Mouse (Mus musculus) liver, embryonic 16.5 days (tissue): Measurements from ENCODE around the gene Gak. TPM values are rescaled to one million over a fixed set of nuclear protein-coding genes. Genes with fewer than 3 reads are reported as not detected.
A peak's percentile ranks its signal among the peaks of the same experiment; 100 is the strongest.

ENCODE experiments used
- ATAC-seq: fragments of 200-750 bp; cut with Nextera tagmentation; 2 replicates; pipeline ENCODE4 v1.8.0; 2017; ENCODE audit warnings: low read depth, mild to moderate bottlenecking, moderate number of reproducible peaks, moderate library complexity
- H3K27ac ChIP-seq: fragments of 300-500 bp; sonication (generic); 2 replicates; pipeline ENCODE4 v1.5.1; 2014; ENCODE audit warnings: mild to moderate bottlenecking, low read length
- H3K27me3 ChIP-seq: fragments of 300-500 bp; sonication (generic); 2 replicates; pipeline ENCODE4 v1.6.1; 2014; ENCODE audit warnings: low read depth, low read length, mixed read lengths; ENCODE audit not compliant: control insufficient read depth, insufficient read depth
- H3K36me3 ChIP-seq: fragments of 300-500 bp; sonication (generic); 2 replicates; pipeline ENCODE4 v1.6.1; 2014; ENCODE audit warnings: mild to moderate bottlenecking; ENCODE audit not compliant: control insufficient read depth, insufficient read depth
- H3K4me1 ChIP-seq: fragments of 300-500 bp; sonication (generic); 2 replicates; pipeline ENCODE4 v1.6.1; 2014; ENCODE audit warnings: low read depth, low read length, mixed read lengths; ENCODE audit not compliant: control insufficient read depth
- H3K4me2 ChIP-seq: fragments of 300-500 bp; sonication (generic); 2 replicates; pipeline ENCODE4 v1.6.1; 2014; ENCODE audit warnings: low read depth, low read length, mixed read lengths
- H3K4me3 ChIP-seq: fragments of 300-500 bp; sonication (generic); 2 replicates; pipeline ENCODE4 v1.5.1; 2014; ENCODE audit warnings: low read depth, mild to moderate bottlenecking, low read length
- H3K9ac ChIP-seq: fragments of 300-500 bp; sonication (generic); 2 replicates; pipeline ENCODE4 v1.6.1; 2014; ENCODE audit warnings: low read depth, low read length
- H3K9me3 ChIP-seq: fragments of 300-500 bp; sonication (generic); replicated peaks from 2 replicates; pipeline ENCODE4 v1.6.1; 2016; ENCODE audit warnings: low read length; ENCODE audit not compliant: control insufficient read depth
- WGBS: fragments of 180-500 bp; shearing (Covaris S2); extraction: QIAGEN DNeasy Blood & Tissue Kit; methylation state at CpG from one replicate; pipeline ENCODE4 v1.1.7; 2014; ENCODE audit not compliant: insufficient replicate concordance; 5-methylcytosine and 5-hydroxymethylcytosine counted together
- polyA plus RNA-seq: library from polyadenylated mRNA; unstranded; fragments of >200 nt; fragmentation: Nextera tagmentation; extraction: Ambion mirVana; gene quantifications from 2 replicates; pipeline ENCODE4 v1.2.1, GENCODE M21; 2015

Gene Gak
- 27.2 and 27.5 TPM in 2 replicates for polyA plus RNA-seq

DNA sequence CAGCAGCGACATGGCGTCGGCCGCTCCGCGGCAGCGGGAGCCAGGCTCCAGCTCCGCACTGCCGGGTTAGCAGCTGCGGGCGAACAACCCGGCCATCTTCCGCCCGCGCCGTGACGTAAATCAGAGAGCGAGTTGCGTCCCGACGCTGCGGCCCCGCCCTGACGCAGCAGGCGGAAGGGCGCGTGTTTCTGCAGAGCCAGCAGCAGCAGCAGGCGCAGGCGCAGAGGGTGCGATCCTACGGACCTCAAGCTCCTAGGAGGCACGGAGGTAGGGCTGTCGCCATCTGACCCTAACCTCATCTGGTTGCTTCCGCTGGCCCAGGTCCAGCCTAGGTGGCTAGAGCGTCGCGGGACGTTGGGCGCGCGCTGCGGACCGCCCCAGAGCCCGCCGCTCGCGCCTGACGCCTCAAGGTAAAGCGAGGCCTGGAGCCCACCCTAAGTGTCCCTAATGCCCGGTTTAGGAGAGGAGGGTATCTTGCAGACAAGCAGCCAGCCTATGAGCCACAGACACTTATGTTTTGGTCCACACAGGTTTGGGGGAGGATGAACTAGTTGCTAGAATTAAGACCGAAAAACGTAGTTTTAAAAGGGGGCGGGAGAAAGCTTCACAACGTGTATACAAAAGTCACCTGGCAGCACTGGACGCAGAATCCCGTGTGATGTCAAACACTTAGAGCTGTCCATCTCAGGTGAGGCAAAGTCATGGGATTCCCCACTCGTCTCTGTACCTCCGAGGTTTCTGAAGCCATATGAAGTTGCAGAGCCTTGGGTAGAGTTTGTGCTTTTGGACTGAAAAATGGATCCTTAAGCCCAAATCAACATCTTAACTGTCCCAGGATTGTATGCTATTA, at the start of gene Gak, which contains the start of gene Tmem175:
Gene Gak, minus strand, starts transcription at position 122 of the 850 bp plus-strand sequence.
Gene Tmem175, plus strand, starts transcription at position 137 of the 850 bp plus-strand sequence.
- peak within 1 kb of the TSS; percentile 98 for H3K4me3 ChIP-seq
- no peaks in the 10 kb centered on the region for H3K9me3 ChIP-seq
- peak within 1 kb of the TSS; percentile 95 for H3K9ac ChIP-seq
- H3K27me3 ChIP-seq, result no peaks in the 10 kb centered on the region
- peak within 1 kb of the TSS; percentile 95 for H3K4me2 ChIP-seq
- H3K36me3 ChIP-seq, result no peaks in the 10 kb centered on the region
- peak; percentile 96 for ATAC-seq
- H3K4me1 ChIP-seq, result peaks cover 34% of the 10 kb centered on the region
- H3K27ac ChIP-seq, result peak within 1 kb of the TSS; percentile 90
- WGBS, result under 1% methylated on average over 58 of the region's 58 CpGs

DNA sequence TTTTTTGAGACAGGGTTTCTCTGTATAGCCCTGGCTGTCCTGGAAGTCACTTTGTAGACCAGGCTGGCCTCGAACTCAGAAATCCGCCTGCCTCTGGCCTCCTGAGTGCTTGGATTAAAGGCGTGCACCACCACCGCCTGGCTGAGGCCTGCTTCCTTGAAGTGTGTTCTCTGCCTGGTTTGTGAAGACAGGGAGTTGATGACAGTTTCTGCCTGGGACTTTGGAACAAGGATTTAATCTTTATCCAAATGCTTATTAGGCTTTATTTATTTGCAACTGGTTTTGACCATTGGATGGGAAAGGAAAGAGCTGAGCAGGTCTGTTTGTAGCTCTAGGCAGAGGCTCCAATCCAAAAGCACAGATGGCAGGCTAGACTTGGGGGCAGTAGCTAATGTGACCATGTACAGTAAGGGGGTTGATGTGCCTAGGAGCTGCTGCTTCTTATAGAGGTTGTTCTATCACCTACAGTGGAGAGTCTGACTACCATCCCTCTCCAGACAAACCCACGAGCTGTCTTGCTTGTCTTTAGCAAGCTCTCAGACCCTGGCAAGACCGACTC, 48.8 kb upstream of the Gak start:
- H3K9me3 ChIP-seq, result no peaks in the 10 kb centered on the region
- H3K4me2 ChIP-seq, result no peak overlapping the region
- no peaks in the 10 kb centered on the region for H3K27me3 ChIP-seq
- no peaks in the 10 kb centered on the region for H3K36me3 ChIP-seq
- no peak overlapping the region for H3K4me3 ChIP-seq
- peaks cover 41% of the 10 kb centered on the region for H3K4me1 ChIP-seq
- 73% methylated on average over 6 of the region's 6 CpGs for WGBS
- no peak for ATAC-seq
- H3K9ac ChIP-seq, result no peak overlapping the region
- no peak overlapping the region; the same call in 1 of the 2 replicates for H3K27ac ChIP-seq

DNA sequence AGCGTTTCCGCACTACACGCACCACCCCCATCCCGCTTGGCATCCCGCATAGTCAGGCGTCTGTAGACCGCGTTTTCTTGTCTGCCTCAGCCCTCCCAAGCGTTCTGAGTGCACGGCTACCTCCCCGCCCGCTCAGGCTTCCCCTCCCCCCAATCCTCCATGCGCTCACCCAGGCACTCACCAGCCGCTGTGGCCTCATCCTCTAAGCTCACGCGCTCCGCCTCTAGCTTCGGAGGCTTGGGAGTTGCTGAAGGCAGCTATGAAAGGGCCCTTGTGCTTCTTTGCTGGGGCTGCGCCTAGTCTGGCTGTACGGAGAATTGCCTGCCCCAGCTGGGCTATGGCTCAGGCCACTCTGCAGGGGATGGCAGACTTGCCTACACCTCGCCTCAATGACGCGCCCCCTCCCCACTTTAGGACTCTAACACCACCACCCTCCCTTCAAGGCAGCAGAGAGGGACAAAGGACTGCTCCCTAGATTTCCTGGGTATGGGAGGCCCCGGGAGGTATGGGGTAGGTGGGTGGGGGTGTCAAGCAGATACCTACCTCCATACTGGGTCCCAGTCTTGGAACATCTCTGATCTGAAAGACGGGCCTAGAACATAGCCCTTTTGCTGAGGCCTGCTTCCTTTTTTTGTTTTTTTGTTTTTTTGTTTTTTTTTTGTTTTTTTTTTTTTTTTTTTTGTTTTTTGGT, 48.2 kb upstream of the Gak start:
- Histone ChIP-seq H3K9ac (peak overlapping the region; percentile 53), H3K4me1 (peaks cover 46% of the 10 kb centered on the region), H3K27me3 (no peaks in the 10 kb centered on the region), H3K4me2 (peak overlapping the region; percentile 64), H3K27ac (peak overlapping the region; percentile 94), H3K9me3 (no peaks in the 10 kb centered on the region), H3K36me3 (no peaks in the 10 kb centered on the region), H3K4me3 (peak overlapping the region; percentile 47)
- 8% methylated on average over 25 of the region's 25 CpGs for WGBS
- ATAC-seq, result peak; percentile 35

DNA sequence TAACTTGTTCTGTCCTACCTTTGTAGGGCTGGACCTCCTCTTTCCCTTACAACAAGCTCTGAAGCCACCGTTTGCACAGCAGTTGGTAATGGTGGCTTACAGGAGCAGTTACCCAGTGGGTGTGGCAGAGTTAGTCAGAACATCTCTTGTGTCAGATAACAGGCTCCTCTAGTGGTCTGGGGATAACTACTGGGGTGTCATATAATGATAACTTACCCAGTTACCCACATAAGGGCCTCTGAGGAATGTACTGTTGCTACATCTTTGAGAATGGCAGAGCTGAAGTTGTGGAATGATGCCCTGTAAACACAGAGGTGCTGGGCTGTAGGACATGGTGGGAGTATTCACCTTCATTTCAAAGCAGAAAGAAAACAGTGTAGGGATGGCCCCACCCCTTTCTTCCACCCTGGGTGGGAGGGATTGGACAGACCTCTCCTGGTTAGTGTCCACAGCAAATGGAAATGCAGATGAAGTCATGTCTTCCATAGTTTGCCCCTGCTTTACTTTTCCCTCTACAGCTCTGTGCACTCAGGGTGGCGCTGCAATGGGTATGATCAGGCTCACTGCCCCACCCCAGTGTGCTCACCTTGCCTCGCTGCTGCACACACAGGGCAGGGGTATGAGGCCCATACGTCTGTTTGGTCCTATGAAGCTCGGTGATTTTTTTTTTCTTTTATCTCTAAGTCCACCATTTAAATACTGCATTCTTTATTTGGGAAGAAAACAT, 47.4 kb upstream of the Gak start:
- peak overlapping the region; percentile 53 for H3K9ac ChIP-seq
- peak overlapping the region; percentile 94 for H3K27ac ChIP-seq
- peaks cover 51% of the 10 kb centered on the region for H3K4me1 ChIP-seq
- H3K27me3 ChIP-seq, result no peaks in the 10 kb centered on the region
- WGBS, result 13% methylated on average over 5 of the region's 5 CpGs
- peak overlapping the region; percentile 64 for H3K4me2 ChIP-seq
- H3K36me3 ChIP-seq, result peaks cover 5% of the 10 kb centered on the region
- no peaks in the 10 kb centered on the region for H3K9me3 ChIP-seq
- H3K4me3 ChIP-seq, result peak overlapping the region; percentile 47
- ATAC-seq, result peak; percentile 72

DNA sequence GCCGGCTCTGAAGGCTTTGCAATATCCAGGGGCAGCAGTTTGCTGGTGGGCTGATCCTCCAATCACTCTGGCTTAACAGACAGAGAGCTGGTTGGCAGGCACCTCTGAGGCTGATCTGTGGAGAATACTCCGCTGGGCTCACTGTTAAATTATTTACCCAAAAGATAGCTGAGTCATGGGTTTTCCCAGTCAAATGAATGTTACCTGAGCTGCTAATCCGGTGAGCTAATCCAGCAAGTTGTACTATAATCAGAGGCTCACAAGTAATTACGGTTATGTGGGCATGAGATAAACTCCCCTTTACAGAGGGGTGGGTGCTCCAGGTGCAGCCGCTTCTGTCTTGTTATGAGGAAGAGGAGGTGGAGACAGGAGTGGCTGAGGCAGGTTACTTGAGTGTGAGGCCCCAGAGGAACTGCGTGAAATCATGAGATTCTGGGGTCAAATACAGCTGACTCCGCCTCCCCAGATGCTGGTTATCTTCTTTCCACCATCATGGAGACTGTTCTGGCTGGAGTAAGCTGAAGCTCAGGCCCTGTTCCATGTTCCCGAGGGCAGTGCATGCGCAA, 45.8 kb upstream of the Gak start, which contains the start of gene Slc26a1:
Gene Slc26a1, minus strand, starts transcription at position 319 of the 566 bp plus-strand sequence.
- 24% methylated on average over 9 of the region's 9 CpGs for WGBS
- peak within 1 kb of the TSS; percentile 56 for H3K4me3 ChIP-seq
- peak within 1 kb of the TSS; percentile 94 for H3K27ac ChIP-seq
- peak; percentile 46 for ATAC-seq
- H3K4me1 ChIP-seq, result peaks cover 56% of the 10 kb centered on the region
- H3K4me2 ChIP-seq, result peak within 1 kb of the TSS; percentile 64
- H3K9ac ChIP-seq, result peak within 1 kb of the TSS; percentile 68
- no peaks in the 10 kb centered on the region for H3K9me3 ChIP-seq
- H3K36me3 ChIP-seq, result peaks cover 15% of the 10 kb centered on the region
- H3K27me3 ChIP-seq, result no peaks in the 10 kb centered on the region

DNA sequence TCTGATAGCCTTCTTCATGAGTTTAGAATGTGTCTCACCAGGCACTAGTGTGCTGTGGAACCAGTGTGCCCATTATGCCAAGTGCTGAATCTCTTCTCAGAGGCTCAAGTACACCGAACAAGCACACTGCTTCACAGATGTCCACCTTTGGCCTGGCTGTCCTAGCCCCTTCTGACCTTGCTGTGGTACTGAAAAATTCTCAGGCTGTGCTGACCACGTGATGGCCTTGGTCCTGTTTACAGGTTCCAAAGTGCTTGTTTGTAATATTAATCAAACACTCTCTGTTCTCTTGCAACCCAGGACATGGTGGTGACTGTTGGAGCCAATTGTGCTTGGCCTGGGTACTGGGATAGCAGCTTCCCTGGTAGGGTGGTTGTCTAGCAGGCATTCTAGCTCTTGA, 45.1 kb upstream of the Gak start:
- 49% methylated on average over 2 of the region's 2 CpGs for WGBS
- Histone ChIP-seq H3K27me3 (no peaks in the 10 kb centered on the region), H3K27ac (peak overlapping the region; percentile 94), H3K4me1 (peaks cover 63% of the 10 kb centered on the region), H3K9me3 (no peaks in the 10 kb centered on the region), H3K4me2 (peak overlapping the region; percentile 64), H3K36me3 (peaks cover 15% of the 10 kb centered on the region), H3K4me3 (peak overlapping the region; percentile 56), H3K9ac (peak overlapping the region; percentile 68)
- peak; percentile 49 for ATAC-seq

DNA sequence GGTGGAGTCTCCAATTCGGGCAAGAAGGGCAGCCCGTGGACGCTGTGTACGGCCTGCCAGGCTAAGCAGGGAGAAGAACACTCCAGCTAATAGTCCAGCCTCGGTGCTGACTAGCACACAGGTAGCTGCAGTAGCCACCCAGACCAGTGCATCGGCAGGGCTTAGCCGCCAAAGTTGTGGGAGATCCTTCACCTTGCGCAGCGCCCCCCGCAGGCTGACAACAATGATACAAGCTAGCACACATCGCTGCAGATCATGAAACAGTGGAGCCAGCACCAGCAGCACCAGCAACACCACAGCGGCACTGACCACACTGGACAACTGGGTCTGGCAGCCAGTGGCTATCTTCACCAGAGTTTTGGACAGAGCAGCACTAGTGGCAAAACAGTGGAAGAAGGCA, 42.2 kb upstream of the Gak start:
- ATAC-seq, result no peak
- no peaks in the 10 kb centered on the region for H3K27me3 ChIP-seq
- H3K4me2 ChIP-seq, result no peak overlapping the region
- peaks cover 56% of the 10 kb centered on the region for H3K4me1 ChIP-seq
- no peaks in the 10 kb centered on the region for H3K9me3 ChIP-seq
- 89% methylated on average over 12 of the region's 12 CpGs for WGBS
- H3K36me3 ChIP-seq, result peaks cover 15% of the 10 kb centered on the region
- no peak overlapping the region for H3K4me3 ChIP-seq
- H3K27ac ChIP-seq, result no peak overlapping the region
- no peak overlapping the region for H3K9ac ChIP-seq

DNA sequence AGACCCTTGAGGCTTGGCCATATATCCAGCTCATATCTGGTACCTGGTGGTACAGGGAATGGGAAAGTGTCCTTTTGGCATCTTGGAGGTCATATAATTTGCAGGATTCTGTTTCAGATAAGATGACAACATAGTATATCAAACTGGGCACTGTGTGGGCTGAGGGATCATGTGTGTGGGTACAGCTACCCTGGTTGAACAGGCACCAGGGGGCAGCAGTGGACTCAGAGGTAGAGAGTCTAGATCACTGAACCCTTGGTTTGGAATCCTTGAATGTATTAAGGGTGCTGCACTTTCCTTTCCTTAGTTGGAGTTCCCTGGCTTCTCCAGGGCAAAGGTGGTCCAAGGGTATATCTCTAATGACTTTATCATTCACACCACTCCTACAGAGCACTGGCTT, 41.2 kb upstream of the Gak start:
- ATAC-seq, result no peak
- H3K4me2 ChIP-seq, result no peak overlapping the region
- no peaks in the 10 kb centered on the region for H3K9me3 ChIP-seq
- H3K9ac ChIP-seq, result no peak overlapping the region
- peak overlapping the region; percentile 27; the same call in 1 of the 2 replicates for H3K27ac ChIP-seq
- peaks cover 15% of the 10 kb centered on the region for H3K36me3 ChIP-seq
- no peak overlapping the region for H3K4me3 ChIP-seq
- H3K4me1 ChIP-seq, result peaks cover 47% of the 10 kb centered on the region
- H3K27me3 ChIP-seq, result no peaks in the 10 kb centered on the region
